Mouse (Mus musculus) lung, embryonic 14.5 days (tissue): ENCODE measurements around the gene Etfbkmt. TPM values are rescaled to one million over a fixed set of nuclear protein-coding genes. Genes with fewer than 3 reads are reported as not detected.
A peak's percentile ranks its signal among the peaks of the same experiment; 100 is the strongest.

Experiments
- ATAC-seq: fragments of 200-750 bp; cut with Nextera tagmentation; 2 replicates; pipeline ENCODE4 v1.8.0; 2017; ENCODE audit warnings: mild to moderate bottlenecking, moderate TSS enrichment, moderate library complexity; ENCODE audit not compliant: insufficient read depth
- DNase-seq: peaks from one replicate; pipeline ENCODE4 v3.0.0-alpha.2; 2015
- H3K27ac ChIP-seq: fragments of 300-500 bp; sonication (generic); 2 replicates; pipeline ENCODE4 v1.5.1; 2014; ENCODE audit warnings: low read depth, mild to moderate bottlenecking, moderate library complexity
- H3K27me3 ChIP-seq: fragments of 300-500 bp; sonication (generic); 2 replicates; pipeline ENCODE4 v1.6.1; 2014; ENCODE audit warnings: low read length, control low read depth; ENCODE audit not compliant: insufficient read depth
- H3K36me3 ChIP-seq: fragments of 300-500 bp; sonication (generic); 2 replicates; pipeline ENCODE4 v1.6.1; 2014; ENCODE audit warnings: control low read depth; ENCODE audit not compliant: insufficient read depth
- H3K4me1 ChIP-seq: fragments of 300-500 bp; sonication (generic); 2 replicates; pipeline ENCODE4 v1.6.1; 2014; ENCODE audit warnings: antibody characterized with exemption, control low read depth; ENCODE audit not compliant: insufficient read depth
- H3K4me2 ChIP-seq: fragments of 300-500 bp; sonication (generic); 2 replicates; pipeline ENCODE4 v1.6.1; 2014; ENCODE audit warnings: mild to moderate bottlenecking
- H3K4me3 ChIP-seq: fragments of 300-500 bp; sonication (generic); 2 replicates; pipeline ENCODE4 v1.5.1; 2014; ENCODE audit warnings: low read depth, low read length
- H3K9ac ChIP-seq: fragments of 300-500 bp; sonication (generic); 2 replicates; pipeline ENCODE4 v1.6.1; 2014
- H3K9me3 ChIP-seq: fragments of 300-500 bp; sonication (generic); 2 replicates; pipeline ENCODE4 v1.6.1; 2016; ENCODE audit warnings: low read depth, low read length, control low read depth
- CTCF ChIP-seq: IDR thresholded peaks from 2 replicates; pipeline ENCODE4 v1.5.1; 2016; ENCODE audit warnings: antibody characterized with exemption, low read depth
- WGBS: fragments of 180-500 bp; shearing (Covaris S2); extraction: QIAGEN DNeasy Blood & Tissue Kit; methylation state at CpG from one replicate; pipeline ENCODE4 v1.1.7; 2014; 5-methylcytosine and 5-hydroxymethylcytosine counted together
- polyA plus RNA-seq: library from polyadenylated mRNA; unstranded; fragments of >200 nt; fragmentation: Nextera tagmentation; extraction: Ambion mirVana; gene quantifications from 2 replicates; pipeline ENCODE4 v1.2.1, GENCODE M21; 2014

The Etfbkmt gene
- polyA plus RNA-seq, result 13.7 and 15.6 TPM in 2 replicates

GRCm38 (mm10) chr6:149139471-149139870, at the start of gene Etfbkmt:
Gene Etfbkmt, plus strand, starts transcription at chr6:149139849.
- Histone ChIP-seq H3K4me3 (no peak within 1 kb of the TSS), H3K4me1 (no peaks in the 10 kb centered on the region), H3K27ac (no peak within 1 kb of the TSS), H3K4me2 (no peak within 1 kb of the TSS), H3K9me3 (no peaks in the 10 kb centered on the region), H3K27me3 (no peaks in the 10 kb centered on the region), H3K9ac (no peak within 1 kb of the TSS), H3K36me3 (no peaks in the 10 kb centered on the region)
- 69% methylated on average over 1 of the region's 1 CpGs for WGBS
- DNase-seq (no peak), ATAC-seq (no peak)
- TF ChIP-seq CTCF, result no peak

- WGBS, result 93% methylated on average over 6 of the region's 6 CpGs
- H3K9me3 ChIP-seq, result no peaks in the 10 kb centered on the region
- no peak overlapping the region for H3K4me3 ChIP-seq
- no peak overlapping the region for H3K4me2 ChIP-seq
- H3K4me1 ChIP-seq, result no peaks in the 10 kb centered on the region; the same call in 1 of the 2 replicates
- DNase-seq (no peak), ATAC-seq (no peak)
- no peaks in the 10 kb centered on the region for H3K36me3 ChIP-seq
- H3K27ac ChIP-seq, result no peak overlapping the region
- H3K9ac ChIP-seq, result no peak overlapping the region
- no peaks in the 10 kb centered on the region for H3K27me3 ChIP-seq
- no peak for TF ChIP-seq CTCF
Observed at GRCm38 (mm10) chr6:149092406-149092805, 47.2 kb upstream of the Etfbkmt start.

GRCm38 (mm10) chr6:149093465-149093864, 46.2 kb upstream of the Etfbkmt start:
- Histone ChIP-seq H3K36me3 (no peaks in the 10 kb centered on the region), H3K4me3 (no peak overlapping the region), H3K9ac (no peak overlapping the region), H3K27me3 (no peaks in the 10 kb centered on the region), H3K27ac (no peak overlapping the region), H3K9me3 (no peaks in the 10 kb centered on the region), H3K4me1 (no peaks in the 10 kb centered on the region; the same call in 1 of the 2 replicates), H3K4me2 (peak overlapping the region; percentile 24; the same call in 1 of the 2 replicates)
- WGBS, result 2% methylated on average over 5 of the region's 5 CpGs
- DNase-seq, result peak; percentile 68
- no peak for TF ChIP-seq CTCF
- peak; percentile 90 for ATAC-seq

- WGBS, result 51% methylated on average over 1 of the region's 1 CpGs
- no peak for DNase-seq
- no peak for ATAC-seq
Observed at GRCm38 (mm10) chr6:149094555-149094954, 45.1 kb upstream of the Etfbkmt start.

GRCm38 (mm10) chr6:149095389-149095788, 44.3 kb upstream of the Etfbkmt start:
- TF ChIP-seq CTCF, result no peak
- H3K27ac ChIP-seq, result no peak overlapping the region

More at GRCm38 (mm10) chr6:149094555-149094954, 45.1 kb upstream of the Etfbkmt start:
- H3K36me3 ChIP-seq, result no peaks in the 10 kb centered on the region
- H3K27me3 ChIP-seq, result no peaks in the 10 kb centered on the region
- H3K9ac ChIP-seq, result no peak overlapping the region
- TF ChIP-seq CTCF, result no peak
- H3K4me3 ChIP-seq, result no peak overlapping the region
- H3K4me1 ChIP-seq, result no peaks in the 10 kb centered on the region; the same call in 1 of the 2 replicates
- H3K4me2 ChIP-seq, result no peak overlapping the region
- H3K9me3 ChIP-seq, result no peaks in the 10 kb centered on the region
- H3K27ac ChIP-seq, result no peak overlapping the region

GRCm38 (mm10) chr6:149096233-149096632, 43.4 kb upstream of the Etfbkmt start:
- no peaks in the 10 kb centered on the region; the same call in 1 of the 2 replicates for H3K4me1 ChIP-seq
- no peaks in the 10 kb centered on the region for H3K9me3 ChIP-seq
- H3K4me3 ChIP-seq, result no peak overlapping the region
- H3K36me3 ChIP-seq, result no peaks in the 10 kb centered on the region
- no peak for TF ChIP-seq CTCF
- H3K27me3 ChIP-seq, result no peaks in the 10 kb centered on the region
- DNase-seq, result no peak
- H3K9ac ChIP-seq, result no peak overlapping the region
- 83% methylated on average over 2 of the region's 2 CpGs for WGBS
- no peak overlapping the region for H3K27ac ChIP-seq
- ATAC-seq, result no peak
- H3K4me2 ChIP-seq, result no peak overlapping the region

More at GRCm38 (mm10) chr6:149095389-149095788, 44.3 kb upstream of the Etfbkmt start:
- H3K36me3 ChIP-seq, result no peaks in the 10 kb centered on the region
- H3K4me2 ChIP-seq, result no peak overlapping the region
- H3K4me1 ChIP-seq, result no peaks in the 10 kb centered on the region; the same call in 1 of the 2 replicates
- H3K27me3 ChIP-seq, result no peaks in the 10 kb centered on the region
- WGBS, result 64% methylated on average over 6 of the region's 6 CpGs
- no peak overlapping the region for H3K4me3 ChIP-seq
- no peak overlapping the region for H3K9ac ChIP-seq
- no peaks in the 10 kb centered on the region for H3K9me3 ChIP-seq
- ATAC-seq, result no peak
- DNase-seq, result peak; percentile 11

- no peaks in the 10 kb centered on the region for H3K36me3 ChIP-seq
- 90% methylated on average over 1 of the region's 1 CpGs for WGBS
- H3K27ac ChIP-seq, result no peak overlapping the region
- no peak overlapping the region for H3K4me2 ChIP-seq
- no peak for TF ChIP-seq CTCF
- H3K4me3 ChIP-seq, result no peak overlapping the region
- H3K9ac ChIP-seq, result no peak overlapping the region
- DNase-seq (no peak), ATAC-seq (no peak)
- no peaks in the 10 kb centered on the region for H3K9me3 ChIP-seq
- H3K27me3 ChIP-seq, result no peaks in the 10 kb centered on the region
- no peaks in the 10 kb centered on the region; the same call in 1 of the 2 replicates for H3K4me1 ChIP-seq
Observed at GRCm38 (mm10) chr6:149097276-149097675, 42.4 kb upstream of the Etfbkmt start.
